Mouse (Mus musculus): Measurements from ENCODE around the gene Iscu. TPM values are rescaled to one million over a fixed set of nuclear protein-coding genes. Genes with fewer than 3 reads are reported as not detected.
"Not testable (repeated sequence)": the region's sequence is repeated elsewhere in the genome, so short reads cannot be mapped to it uniquely, and the experiment has no call there.

Iscu gene
- polyA plus RNA-seq, 1 experiment, result not detected

GRCm38 (mm10) chr5:113780082-113780752, 7.7 kb downstream of the Iscu start:
- over 99% methylated on average over 3 of the region's 3 CpGs for WGBS
- Histone ChIP-seq H3K4me3 (ENCODE audit: insufficient read depth, low read depth, low read length) (no peak overlapping the region), H3K27ac (ENCODE audit: insufficient read depth, low read depth, low read length) (no peak overlapping the region), H3K4me1 (ENCODE audit: control insufficient read depth, insufficient read depth, low read length) (peaks cover 21% of the 10 kb centered on the region)
- TF ChIP-seq CTCF (IDR thresholded peaks at IDR 0.05; ENCODE audit: insufficient read depth, low read depth, low read length), result no peak
- no peak for TF ChIP-seq POLR2A (IDR thresholded peaks at IDR 0.05; ENCODE audit: insufficient read depth, low read depth, low read length)

GRCm38 (mm10) chr5:113780763-113781162, 8.2 kb downstream of the Iscu start:
- Histone ChIP-seq H3K4me1 (ENCODE audit: control insufficient read depth, insufficient read depth, low read length) (peaks cover 21% of the 10 kb centered on the region), H3K4me3 (ENCODE audit: insufficient read depth, low read depth, low read length) (no peak overlapping the region), H3K27ac (ENCODE audit: insufficient read depth, low read depth, low read length) (peak overlapping the region; percentile 12; the same call in 1 of the 2 replicates)
- TF ChIP-seq POLR2A (IDR thresholded peaks at IDR 0.05; ENCODE audit: insufficient read depth, low read depth, low read length), result no peak
- no peak for TF ChIP-seq CTCF (IDR thresholded peaks at IDR 0.05; ENCODE audit: insufficient read depth, low read depth, low read length)
- WGBS, result 46% methylated on average over 5 of the region's 5 CpGs

- H3K4me1 ChIP-seq (ENCODE audit: control insufficient read depth, insufficient read depth, low read length), result peaks cover 21% of the 10 kb centered on the region
- TF ChIP-seq CTCF (IDR thresholded peaks at IDR 0.05; ENCODE audit: insufficient read depth, low read depth, low read length), result no peak
- no peak for TF ChIP-seq POLR2A (IDR thresholded peaks at IDR 0.05; ENCODE audit: insufficient read depth, low read depth, low read length)
These were observed 8.7 kb downstream of the Iscu start for GRCm38 (mm10) chr5:113781254-113781653.

GRCm38 (mm10) chr5:113781875-113782274, 9.3 kb downstream of the Iscu start:
- 78% methylated on average over 7 of the region's 7 CpGs for WGBS
- Histone ChIP-seq H3K4me3 (ENCODE audit: insufficient read depth, low read depth, low read length) (no peak overlapping the region), H3K27ac (ENCODE audit: insufficient read depth, low read depth, low read length) (no peak overlapping the region), H3K4me1 (ENCODE audit: control insufficient read depth, insufficient read depth, low read length) (peaks cover 21% of the 10 kb centered on the region)
- TF ChIP-seq POLR2A (IDR thresholded peaks at IDR 0.05; ENCODE audit: insufficient read depth, low read depth, low read length) (no peak), CTCF (IDR thresholded peaks at IDR 0.05; ENCODE audit: insufficient read depth, low read depth, low read length) (no peak)

More at GRCm38 (mm10) chr5:113781254-113781653, 8.7 kb downstream of the Iscu start:
- no peak overlapping the region for H3K4me3 ChIP-seq (ENCODE audit: insufficient read depth, low read depth, low read length)
- 64% methylated on average over 7 of the region's 7 CpGs for WGBS
- peak overlapping the region; percentile 12; the same call in 1 of the 2 replicates for H3K27ac ChIP-seq (ENCODE audit: insufficient read depth, low read depth, low read length)

GRCm38 (mm10) chr5:113782624-113783023, 10.1 kb downstream of the Iscu start:
- Histone ChIP-seq H3K4me3 (ENCODE audit: insufficient read depth, low read depth, low read length) (no peak overlapping the region), H3K27ac (ENCODE audit: insufficient read depth, low read depth, low read length) (no peak overlapping the region), H3K4me1 (ENCODE audit: control insufficient read depth, insufficient read depth, low read length) (peaks cover 21% of the 10 kb centered on the region)
- WGBS, result 80% methylated on average over 7 of the region's 7 CpGs
- TF ChIP-seq POLR2A (IDR thresholded peaks at IDR 0.05; ENCODE audit: insufficient read depth, low read depth, low read length) (no peak), CTCF (IDR thresholded peaks at IDR 0.05; ENCODE audit: insufficient read depth, low read depth, low read length) (no peak)

GRCm38 (mm10) chr5:113783581-113784001, 11.0 kb downstream of the Iscu start:
- Histone ChIP-seq H3K4me3 (ENCODE audit: insufficient read depth, low read depth, low read length) (no peak overlapping the region), H3K4me1 (ENCODE audit: control insufficient read depth, insufficient read depth, low read length) (peaks cover 24% of the 10 kb centered on the region), H3K27ac (ENCODE audit: insufficient read depth, low read depth, low read length) (no peak overlapping the region)
- TF ChIP-seq POLR2A (IDR thresholded peaks at IDR 0.05; ENCODE audit: insufficient read depth, low read depth, low read length) (no peak), CTCF (IDR thresholded peaks at IDR 0.05; ENCODE audit: insufficient read depth, low read depth, low read length) (no peak)
- 22% methylated on average over 12 of the region's 12 CpGs for WGBS

- not testable (repeated sequence) for H3K27ac ChIP-seq (ENCODE audit: insufficient read depth, low read depth, low read length); H3K4me3 ChIP-seq (ENCODE audit: insufficient read depth, low read depth, low read length)
- H3K4me1 ChIP-seq (ENCODE audit: control insufficient read depth, insufficient read depth, low read length), result peaks cover 29% of the 10 kb centered on the region
- 37% methylated on average over 3 of the region's 3 CpGs for WGBS
These were observed 11.6 kb downstream of the Iscu start for GRCm38 (mm10) chr5:113784104-113784503.

GRCm38 (mm10) chr5:113786985-113787384, 14.4 kb downstream of the Iscu start:
- WGBS, result 84% methylated on average over 5 of the region's 5 CpGs
- TF ChIP-seq POLR2A (IDR thresholded peaks at IDR 0.05; ENCODE audit: insufficient read depth, low read depth, low read length) (no peak), CTCF (IDR thresholded peaks at IDR 0.05; ENCODE audit: insufficient read depth, low read depth, low read length) (no peak)
- H3K4me1 ChIP-seq (ENCODE audit: control insufficient read depth, insufficient read depth, low read length), result peaks cover 30% of the 10 kb centered on the region
- H3K27ac ChIP-seq (ENCODE audit: insufficient read depth, low read depth, low read length), result no peak overlapping the region
- no peak overlapping the region for H3K4me3 ChIP-seq (ENCODE audit: insufficient read depth, low read depth, low read length)

GRCm38 (mm10) chr5:113788645-113789044, 16.1 kb downstream of the Iscu start:
- H3K4me1 ChIP-seq (ENCODE audit: control insufficient read depth, insufficient read depth, low read length), result peaks cover 17% of the 10 kb centered on the region
- TF ChIP-seq CTCF (IDR thresholded peaks at IDR 0.05; ENCODE audit: insufficient read depth, low read depth, low read length) (no peak), POLR2A (IDR thresholded peaks at IDR 0.05; ENCODE audit: insufficient read depth, low read depth, low read length) (no peak)
- H3K4me3 ChIP-seq (ENCODE audit: insufficient read depth, low read depth, low read length), result no peak overlapping the region
- WGBS, result 80% methylated on average over 6 of the region's 6 CpGs
- H3K27ac ChIP-seq (ENCODE audit: insufficient read depth, low read depth, low read length), result no peak overlapping the region
